Mouse (Mus musculus) MEL (cell line): ENCODE measurements at regions not wholly inside any gene's neighbourhood (a gene's known extent, or its start where the extent isn't known, plus 50 kb on each side); places are given as distances from the start of the nearest gene placed in this dataset.

Experiments
- CTCF ChIP-seq, 3 experiments: IDR thresholded peaks in 2 of 3; conservative IDR thresholded peaks in 1 of 3; 2 replicates each; pipeline ENCODE4 v1.5.1; 2011 to 2012; ENCODE audit warnings: low read length in 3 of 3, low read depth in 2 of 3, mild to moderate bottlenecking in 2 of 3, improper control_type of control experiment in 1 of 3, inconsistent platforms in 1 of 3, mixed read lengths in 1 of 3, moderate library complexity in 1 of 3; ENCODE audit not compliant: control insufficient read depth in 1 of 3, insufficient read depth in 1 of 3, poor library complexity in 1 of 3, severe bottlenecking in 1 of 3
- E2F4 ChIP-seq: IDR thresholded peaks from 2 replicates; pipeline ENCODE4 v1.6.1; 2011; ENCODE audit warnings: low read depth, low read length, improper control_type of control experiment, borderline replicate concordance
- EP300 ChIP-seq, 2 experiments: IDR thresholded peaks; 2 replicates each; pipeline ENCODE4 v1.6.1; 2011; ENCODE audit warnings: improper control_type of control experiment in 2 of 2, low read length in 2 of 2, low read depth in 1 of 2, mild to moderate bottlenecking in 1 of 2
- ETS1 ChIP-seq: IDR thresholded peaks from 2 replicates; pipeline ENCODE4 v1.6.1; 2012; ENCODE audit warnings: low read depth, mild to moderate bottlenecking, inconsistent platforms, low read length, improper control_type of control experiment, moderate library complexity
- MAFK ChIP-seq: IDR thresholded peaks from 2 replicates; pipeline ENCODE4 v1.6.1; 2011; ENCODE audit warnings: low read depth, mild to moderate bottlenecking, low read length, improper control_type of control experiment, borderline replicate concordance
- POLR2A ChIP-seq, 2 experiments: IDR thresholded peaks; 2 replicates each; pipeline ENCODE4 v1.6.1; 2011 to 2012; ENCODE audit warnings: low read length in 2 of 2, mild to moderate bottlenecking in 2 of 2, control low read depth in 1 of 2, improper control_type of control experiment in 1 of 2, low read depth in 1 of 2, moderate library complexity in 1 of 2; ENCODE audit not compliant: control insufficient read depth in 1 of 2, insufficient read depth in 1 of 2, poor library complexity in 1 of 2
- POLR2AphosphoS2 ChIP-seq: IDR thresholded peaks from 2 replicates; pipeline ENCODE4 v1.6.1; 2011; ENCODE audit warnings: low read length, improper control_type of control experiment
- RAD21 ChIP-seq: IDR thresholded peaks from 2 replicates; pipeline ENCODE4 v1.6.1; 2011; ENCODE audit warnings: mild to moderate bottlenecking, low read depth, low read length, improper control_type of control experiment
- SIN3A ChIP-seq: IDR thresholded peaks from 2 replicates; pipeline ENCODE4 v1.6.1; 2012; ENCODE audit warnings: low read length, improper control_type of control experiment, inconsistent platforms
- TAL1 ChIP-seq: IDR thresholded peaks from 2 replicates; pipeline ENCODE4 v1.6.1; 2012; ENCODE audit warnings: mild to moderate bottlenecking, inconsistent platforms, low read length, moderate library complexity, mixed read lengths
- TCF12 ChIP-seq: IDR thresholded peaks from 2 replicates; pipeline ENCODE4 v1.6.1; 2014; ENCODE audit warnings: low read depth, mild to moderate bottlenecking, inconsistent platforms, low read length, improper control_type of control experiment, moderate library complexity
- USF1 ChIP-seq: IDR thresholded peaks from 2 replicates; pipeline ENCODE4 v1.6.1; 2014; ENCODE audit warnings: low read depth, mild to moderate bottlenecking, inconsistent platforms, low read length, improper control_type of control experiment, moderate library complexity

- no peak for TF ChIP-seq CTCF (IDR thresholded peaks at IDR 0.05 in 2 of 3, conservative IDR thresholded peaks at IDR 0.05 in 1 of 3; ENCODE audit: control insufficient read depth in 1 of 3, insufficient read depth in 1 of 3, low read depth in 2 of 3, low read length in 3 of 3, poor library complexity in 1 of 3, severe bottlenecking in 1 of 3)
- no peak for TF ChIP-seq EP300 (IDR thresholded peaks at IDR 0.05; ENCODE audit: low read depth in 1 of 2, low read length in 2 of 2)
- TF ChIP-seq POLR2A (IDR thresholded peaks at IDR 0.05; ENCODE audit: control insufficient read depth in 1 of 2, insufficient read depth in 1 of 2, low read depth in 1 of 2, low read length in 2 of 2, poor library complexity in 1 of 2): no peak
- TF ChIP-seq ETS1: no peak
- TF ChIP-seq POLR2AphosphoS2: no peak
- TF ChIP-seq USF1: no peak
- no peak for TF ChIP-seq TCF12
- TF ChIP-seq RAD21: no peak
- no peak for TF ChIP-seq MAFK
- TF ChIP-seq TAL1: no peak
- TF ChIP-seq SIN3A: no peak
- TF ChIP-seq E2F4: no peak
Observed at GRCm38 (mm10) chr3:111815798-111816197, 1442.8 kb downstream of the Amy2a5 start.
